Mouse (Mus musculus): ENCODE results near the gene Kntc1.
"Not testable (repeated sequence)": the region's sequence is repeated elsewhere in the genome, so short reads cannot be mapped to it uniquely, and the experiment has no call there.

Kntc1 gene

GRCm38 (mm10) chr5:123749065-123750064, at the start of gene Kntc1, which contains the start of gene Rsrc2:
Gene Kntc1 (plus strand): TSS chr5:123749716.
Gene Rsrc2 (minus strand): TSS chr5:123749414.
- peak; percentile 98 to 99 for DNase-seq

GRCm38 (mm10) chr5:123700625-123701024, 48.9 kb upstream of the Kntc1 start:
- DNase-seq, result peak; percentile 42 to 71

- no peak for DNase-seq
Measured at GRCm38 (mm10) chr5:123708598-123708997, 40.9 kb upstream of the Kntc1 start.

- DNase-seq, result no peak
Measured at GRCm38 (mm10) chr5:123709571-123709970, 39.9 kb upstream of the Kntc1 start.

GRCm38 (mm10) chr5:123713782-123714181, 35.7 kb upstream of the Kntc1 start:
- DNase-seq, result no peak

- no peak for DNase-seq
Measured at GRCm38 (mm10) chr5:123714622-123715021, 34.9 kb upstream of the Kntc1 start.

GRCm38 (mm10) chr5:123720328-123721311, 28.9 kb upstream of the Kntc1 start, which contains the start of gene Zcchc8:
Gene Zcchc8 (minus strand): TSS chr5:123721100.
- DNase-seq, result peak; percentile 94 to 97

GRCm38 (mm10) chr5:123723816-123724215, 25.7 kb upstream of the Kntc1 start:
- not testable (repeated sequence) for DNase-seq

GRCm38 (mm10) chr5:123730981-123731380, 18.5 kb upstream of the Kntc1 start:
- DNase-seq, result no peak

- no peak for DNase-seq
Measured at GRCm38 (mm10) chr5:123744358-123744757, 5.2 kb upstream of the Kntc1 start.

- DNase-seq, result no peak
Measured at GRCm38 (mm10) chr5:123746253-123746652, 3.3 kb upstream of the Kntc1 start.

GRCm38 (mm10) chr5:123747604-123748003, 1.9 kb upstream of the Kntc1 start:
- no peak for DNase-seq

- DNase-seq, result no peak
Measured at GRCm38 (mm10) chr5:123748339-123749064, 1.0 kb upstream of the Kntc1 start.

- no peak for DNase-seq
Measured at GRCm38 (mm10) chr5:123765506-123765905, 16.0 kb downstream of the Kntc1 start.

GRCm38 (mm10) chr5:123766455-123766854, 16.9 kb downstream of the Kntc1 start:
- not testable (repeated sequence) for DNase-seq

- no peak for DNase-seq
Measured at GRCm38 (mm10) chr5:123773441-123773840, 23.9 kb downstream of the Kntc1 start.

- no peak for DNase-seq
Measured at GRCm38 (mm10) chr5:123780716-123781115, 31.2 kb downstream of the Kntc1 start.

- no peak for DNase-seq
Measured at GRCm38 (mm10) chr5:123781864-123782263, 32.3 kb downstream of the Kntc1 start.

- no peak for DNase-seq
Measured at GRCm38 (mm10) chr5:123788976-123789375, 39.5 kb downstream of the Kntc1 start.

GRCm38 (mm10) chr5:123793081-123793480, 43.6 kb downstream of the Kntc1 start:
- DNase-seq, result no peak

GRCm38 (mm10) chr5:123806334-123806733, 56.8 kb downstream of the Kntc1 start:
- DNase-seq, result peak; percentile 61 to 85

GRCm38 (mm10) chr5:123808541-123808940, 59.0 kb downstream of the Kntc1 start:
- no peak for DNase-seq
